Mouse (Mus musculus) testis, adult 2 months (tissue): ENCODE results near the gene Sh2d7.

Experiments used
- CTCF ChIP-seq: fragments of 200-500 bp; IDR thresholded peaks from 2 replicates; pipeline ENCODE4 v1.5.1; 2012; ENCODE audit warnings: low read depth, mild to moderate bottlenecking, inconsistent platforms, low read length, moderate library complexity; ENCODE audit not compliant: control insufficient read depth, insufficient read depth, insufficient replicate concordance
- POLR2A ChIP-seq: fragments of 200-500 bp; IDR thresholded peaks from 2 replicates; pipeline ENCODE4 v1.6.1; 2012; ENCODE audit warnings: low read depth, mild to moderate bottlenecking, inconsistent platforms, low read length, moderate library complexity; ENCODE audit not compliant: control insufficient read depth

- TF ChIP-seq CTCF (no peak), POLR2A (no peak)
These were observed 39.5 kb upstream of the Sh2d7 start for GRCm38 (mm10) chr9:54499291-54499690.
